Mouse (Mus musculus): ENCODE results near the gene Ddah1. TPM values are rescaled to one million over a fixed set of nuclear protein-coding genes. Genes with fewer than 3 reads are reported as not detected.

Gene Ddah1
- total and polyA plus RNA-seq, 2 experiments from 2014 or later = 8.1 to 12.4 TPM

DNA sequence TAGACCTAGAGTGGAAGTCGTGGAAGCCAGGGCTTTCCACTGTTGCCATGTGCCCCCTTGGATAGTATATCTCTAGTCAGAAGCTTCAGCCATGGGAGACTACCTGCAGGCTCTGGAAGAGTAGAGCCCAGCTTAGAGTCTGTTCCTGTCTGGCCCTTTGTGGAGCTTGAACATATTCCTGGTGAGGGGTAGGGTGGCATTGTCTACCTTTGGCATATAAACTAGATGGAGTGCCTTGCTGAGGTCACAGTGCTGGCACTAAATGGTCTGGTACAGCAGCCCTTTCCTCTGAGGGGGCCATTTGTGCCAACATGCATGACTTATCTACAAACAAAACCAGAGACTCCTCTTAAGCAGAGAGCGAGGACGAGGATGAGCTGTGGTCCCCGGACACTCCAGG lies 95.2 kb downstream of the Ddah1 start:
- Histone ChIP-seq H3K27me3 (ENCODE audit: control insufficient read depth, insufficient read depth, low read length) (no peaks in the 10 kb centered on the region), H3K27ac (ENCODE audit: low read depth) (no peak overlapping the region), H3K9ac (replicated peaks; ENCODE audit: low read depth, low read length) (no peak overlapping the region), H3K36me3 (replicated peaks; ENCODE audit: control insufficient read depth, insufficient read depth, low read length) (no peaks in the 10 kb centered on the region), H3K9me3 (replicated peaks; ENCODE audit: control insufficient read depth, low read length) (peaks cover 5% of the 10 kb centered on the region; the same call in 1 of the 2 replicates), H3K4me1 (ENCODE audit: control insufficient read depth, insufficient read depth) (peaks cover 4% of the 10 kb centered on the region; the same call in 1 of the 2 replicates), H3K4me2 (ENCODE audit: low read depth, low read length) (no peak overlapping the region), H3K4me3 (ENCODE audit: low read depth, low read length) (no peak overlapping the region)
- WGBS = 78% methylated on average over 4 of the region's 4 CpGs
- ATAC-seq (ENCODE audit: insufficient read depth, low read depth) (no peak), DNase-seq (ENCODE audit: low spot score) (no peak)
- TF ChIP-seq EP300 (IDR thresholded peaks at IDR 0.05; ENCODE audit: low read depth) (no peak), CTCF (IDR thresholded peaks at IDR 0.05; ENCODE audit: low read depth) (no peak)

DNA sequence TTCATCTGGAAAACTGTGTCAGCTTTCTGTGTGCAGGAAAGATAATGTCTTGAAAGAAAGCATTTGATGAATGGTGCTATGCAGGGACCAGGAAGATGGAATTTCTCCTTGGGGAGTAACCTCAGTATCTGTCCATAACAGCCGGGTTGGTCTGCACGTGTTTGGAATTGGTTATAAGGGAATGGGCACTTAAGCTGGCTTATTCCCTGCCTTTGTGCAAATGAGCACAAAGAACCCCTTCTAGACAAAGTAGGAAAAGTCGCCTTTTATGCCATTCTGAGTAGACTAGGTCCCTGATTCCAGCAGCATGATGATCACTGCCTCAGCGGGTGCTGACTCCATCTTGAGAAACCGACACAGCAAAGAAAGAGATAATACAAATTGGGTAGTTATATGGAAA lies 96.0 kb downstream of the Ddah1 start:
- whole genome bisulfite sequencing = 66% methylated on average over 5 of the region's 5 CpGs
- no peak overlapping the region for H3K27ac ChIP-seq (ENCODE audit: low read depth)
- H3K4me1 ChIP-seq (ENCODE audit: control insufficient read depth, insufficient read depth) = peaks cover 4% of the 10 kb centered on the region; the same call in 1 of the 2 replicates
- no peak for DNase-seq (ENCODE audit: low spot score)
- no peak overlapping the region for H3K9ac ChIP-seq (replicated peaks; ENCODE audit: low read depth, low read length)
- no peak for ATAC-seq (ENCODE audit: insufficient read depth, low read depth)
- TF ChIP-seq EP300 (IDR thresholded peaks at IDR 0.05; ENCODE audit: low read depth) (no peak), CTCF (IDR thresholded peaks at IDR 0.05; ENCODE audit: low read depth) (no peak)
- H3K36me3 ChIP-seq (replicated peaks; ENCODE audit: control insufficient read depth, insufficient read depth, low read length) = no peaks in the 10 kb centered on the region
- no peaks in the 10 kb centered on the region for H3K27me3 ChIP-seq (ENCODE audit: control insufficient read depth, insufficient read depth, low read length)
- H3K9me3 ChIP-seq (replicated peaks; ENCODE audit: control insufficient read depth, low read length) = peaks cover 5% of the 10 kb centered on the region; the same call in 1 of the 2 replicates
- H3K4me2 ChIP-seq (ENCODE audit: low read depth, low read length) = no peak overlapping the region
- H3K4me3 ChIP-seq (ENCODE audit: low read depth, low read length) = no peak overlapping the region

DNA sequence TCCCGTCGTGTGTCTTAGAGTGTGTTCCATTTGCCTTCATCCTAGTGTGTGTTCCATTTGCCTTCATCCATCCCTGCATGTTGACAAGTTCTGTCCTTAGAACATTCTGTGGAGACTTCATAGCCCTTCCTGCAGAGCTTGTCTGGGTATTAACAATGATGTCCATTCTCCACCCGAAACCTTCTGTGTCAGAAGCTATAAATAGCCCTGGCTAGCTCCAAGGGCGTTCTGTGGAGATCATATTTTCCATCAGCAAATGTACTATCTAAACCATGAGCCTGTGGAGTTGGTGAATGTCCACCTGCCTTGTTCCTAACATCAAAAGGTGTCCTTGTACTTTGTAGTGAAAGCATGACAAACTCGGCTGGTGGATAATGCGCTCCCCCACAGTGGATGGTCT lies 96.8 kb downstream of the Ddah1 start:
- no peaks in the 10 kb centered on the region for H3K36me3 ChIP-seq (replicated peaks; ENCODE audit: control insufficient read depth, insufficient read depth, low read length)
- no peak for TF ChIP-seq EP300 (IDR thresholded peaks at IDR 0.05; ENCODE audit: low read depth)
- H3K27ac ChIP-seq (ENCODE audit: low read depth) = no peak overlapping the region
- peaks cover 5% of the 10 kb centered on the region; the same call in 1 of the 2 replicates for H3K9me3 ChIP-seq (replicated peaks; ENCODE audit: control insufficient read depth, low read length)
- no peaks in the 10 kb centered on the region for H3K27me3 ChIP-seq (ENCODE audit: control insufficient read depth, insufficient read depth, low read length)
- H3K9ac ChIP-seq (replicated peaks; ENCODE audit: low read depth, low read length) = no peak overlapping the region
- 48% methylated on average over 6 of the region's 6 CpGs for WGBS
- peak; percentile 67 for DNase-seq (ENCODE audit: low spot score)
- H3K4me3 ChIP-seq (ENCODE audit: low read depth, low read length) = no peak overlapping the region
- H3K4me1 ChIP-seq (ENCODE audit: control insufficient read depth, insufficient read depth) = peaks cover 4% of the 10 kb centered on the region; the same call in 1 of the 2 replicates
- ATAC-seq (ENCODE audit: insufficient read depth, low read depth) = peak; percentile 66
- H3K4me2 ChIP-seq (ENCODE audit: low read depth, low read length) = no peak overlapping the region

DNA sequence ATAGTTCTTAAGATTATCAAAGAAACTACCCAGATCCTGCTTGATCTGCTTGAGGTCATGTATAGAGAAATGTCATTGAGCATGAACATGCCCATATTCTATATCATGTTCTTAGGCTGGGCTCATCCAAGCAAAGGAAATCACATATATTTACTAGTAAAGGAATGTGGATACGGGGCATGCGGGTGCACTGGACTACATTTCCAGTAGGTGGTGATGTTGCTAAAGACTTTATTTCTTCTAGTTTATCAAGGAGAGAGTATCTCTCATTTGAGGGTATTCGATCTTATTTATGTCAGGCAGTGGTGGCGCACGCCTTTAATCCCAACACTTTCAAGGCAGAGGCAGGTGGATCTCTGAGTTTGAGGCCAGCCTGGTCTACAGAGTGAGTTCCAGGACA lies 99.9 kb downstream of the Ddah1 start:
- ATAC-seq (ENCODE audit: insufficient read depth, low read depth) (no peak), DNase-seq (ENCODE audit: low spot score) (no peak)
- no peaks in the 10 kb centered on the region for H3K36me3 ChIP-seq (replicated peaks; ENCODE audit: control insufficient read depth, insufficient read depth, low read length)
- no peak overlapping the region for H3K9ac ChIP-seq (replicated peaks; ENCODE audit: low read depth, low read length)
- H3K27ac ChIP-seq (ENCODE audit: low read depth) = no peak overlapping the region
- no peak overlapping the region for H3K4me2 ChIP-seq (ENCODE audit: low read depth, low read length)
- H3K4me3 ChIP-seq (ENCODE audit: low read depth, low read length) = no peak overlapping the region
- peaks cover 21% of the 10 kb centered on the region for H3K4me1 ChIP-seq (ENCODE audit: control insufficient read depth, insufficient read depth)
- no peaks in the 10 kb centered on the region for H3K27me3 ChIP-seq (ENCODE audit: control insufficient read depth, insufficient read depth, low read length)
- 77% methylated on average over 5 of the region's 5 CpGs for WGBS
- peaks cover 5% of the 10 kb centered on the region; the same call in 1 of the 2 replicates for H3K9me3 ChIP-seq (replicated peaks; ENCODE audit: control insufficient read depth, low read length)
- TF ChIP-seq CTCF (IDR thresholded peaks at IDR 0.05; ENCODE audit: low read depth) (peak; percentile 63), EP300 (IDR thresholded peaks at IDR 0.05; ENCODE audit: low read depth) (no peak)

DNA sequence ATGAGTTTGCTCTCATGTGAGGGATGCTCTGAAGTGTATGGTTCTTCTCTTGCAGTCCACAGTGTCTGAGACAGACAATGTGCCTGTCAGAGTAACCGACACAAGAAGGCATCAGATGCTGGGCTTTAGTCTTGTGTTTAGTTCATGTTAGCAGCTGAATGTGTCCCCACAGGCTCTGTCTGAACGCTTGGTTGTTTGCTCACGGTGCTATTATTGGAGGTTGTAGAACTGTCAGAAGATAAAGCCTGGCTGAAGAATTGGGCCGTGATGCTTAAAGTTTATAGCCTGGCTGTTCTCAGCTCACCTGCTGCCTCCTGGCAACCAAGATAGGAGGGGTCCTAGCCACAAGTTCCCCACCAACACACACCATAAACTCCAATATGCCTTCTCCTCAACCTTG lies 104.0 kb downstream of the Ddah1 start:
- Histone ChIP-seq H3K4me2 (ENCODE audit: low read depth, low read length) (no peak overlapping the region), H3K27ac (ENCODE audit: low read depth) (peak overlapping the region; percentile 5), H3K9ac (replicated peaks; ENCODE audit: low read depth, low read length) (no peak overlapping the region), H3K9me3 (replicated peaks; ENCODE audit: control insufficient read depth, low read length) (peaks cover 2% of the 10 kb centered on the region; the same call in 1 of the 2 replicates), H3K36me3 (replicated peaks; ENCODE audit: control insufficient read depth, insufficient read depth, low read length) (no peaks in the 10 kb centered on the region), H3K27me3 (ENCODE audit: control insufficient read depth, insufficient read depth, low read length) (no peaks in the 10 kb centered on the region), H3K4me1 (ENCODE audit: control insufficient read depth, insufficient read depth) (peaks cover 26% of the 10 kb centered on the region), H3K4me3 (ENCODE audit: low read depth, low read length) (no peak overlapping the region)
- no peak for ATAC-seq (ENCODE audit: insufficient read depth, low read depth)
- TF ChIP-seq EP300 (IDR thresholded peaks at IDR 0.05; ENCODE audit: low read depth) = no peak
- no peak for TF ChIP-seq CTCF (IDR thresholded peaks at IDR 0.05; ENCODE audit: low read depth)
- 36% methylated on average over 4 of the region's 4 CpGs for WGBS
- no peak for DNase-seq (ENCODE audit: low spot score)

All from heart, postnatal 0 days (tissue).